Mouse (Mus musculus): ENCODE data around the gene Grik2. TPM values are rescaled to one million over a fixed set of nuclear protein-coding genes. Genes with fewer than 3 reads are reported as not detected.
"Not testable (repeated sequence)": the region's sequence is repeated elsewhere in the genome, so short reads cannot be mapped to it uniquely, and the experiment has no call there.

The Grik2 gene
- polyA plus RNA-seq, 1 experiment from 2014 or later: 3.2 TPM

- H3K9ac ChIP-seq (ENCODE audit: low read depth, low read length): no peak overlapping the region
- no peak overlapping the region for H3K27ac ChIP-seq (replicated peaks; ENCODE audit: low read depth, low read length)
- H3K36me3 ChIP-seq (ENCODE audit: control insufficient read depth, insufficient read depth, low read length): no peaks in the 10 kb centered on the region
- H3K27me3 ChIP-seq (replicated peaks; ENCODE audit: control insufficient read depth, insufficient read depth, low read length): no peaks in the 10 kb centered on the region
- no peaks in the 10 kb centered on the region for H3K9me3 ChIP-seq (ENCODE audit: control insufficient read depth, low read length)
- no peak overlapping the region for H3K4me2 ChIP-seq (ENCODE audit: low read depth, low read length)
- H3K4me3 ChIP-seq (ENCODE audit: low read depth, low read length): no peak overlapping the region
- no peak for ATAC-seq (ENCODE audit: low read depth)
- no peak for DNase-seq (ENCODE audit: low spot score)
- H3K4me1 ChIP-seq (ENCODE audit: control insufficient read depth, insufficient read depth, low read length): no peaks in the 10 kb centered on the region
- WGBS: 47% methylated on average over 2 of the region's 2 CpGs
Measured at GRCm38 (mm10) chr10:49381852-49382251, 406.7 kb downstream of the Grik2 start.

GRCm38 (mm10) chr10:49368601-49369000 is 420.0 kb downstream of the Grik2 start:
- H3K4me2 ChIP-seq (ENCODE audit: low read depth, low read length): no peak overlapping the region

GRCm38 (mm10) chr10:49365262-49365661 is 423.3 kb downstream of the Grik2 start:
- Histone ChIP-seq H3K27me3 (replicated peaks; ENCODE audit: control insufficient read depth, insufficient read depth, low read length) (no peaks in the 10 kb centered on the region), H3K4me3 (ENCODE audit: low read depth, low read length) (no peak overlapping the region), H3K4me1 (ENCODE audit: control insufficient read depth, insufficient read depth, low read length) (no peaks in the 10 kb centered on the region), H3K9me3 (ENCODE audit: control insufficient read depth, low read length) (no peaks in the 10 kb centered on the region), H3K27ac (replicated peaks; ENCODE audit: low read depth, low read length) (no peak overlapping the region), H3K9ac (ENCODE audit: low read depth, low read length) (no peak overlapping the region), H3K36me3 (ENCODE audit: control insufficient read depth, insufficient read depth, low read length) (no peaks in the 10 kb centered on the region), H3K4me2 (ENCODE audit: low read depth, low read length) (no peak overlapping the region)
- DNase-seq (ENCODE audit: low spot score): peak; percentile 19
- ATAC-seq (ENCODE audit: low read depth): peak; percentile 86; the same call in 1 of the 2 replicates

More at GRCm38 (mm10) chr10:49368601-49369000, 420.0 kb downstream of the Grik2 start:
- Histone ChIP-seq H3K9ac (ENCODE audit: low read depth, low read length) (no peak overlapping the region), H3K4me3 (ENCODE audit: low read depth, low read length) (no peak overlapping the region), H3K9me3 (ENCODE audit: control insufficient read depth, low read length) (no peaks in the 10 kb centered on the region), H3K36me3 (ENCODE audit: control insufficient read depth, insufficient read depth, low read length) (no peaks in the 10 kb centered on the region), H3K27ac (replicated peaks; ENCODE audit: low read depth, low read length) (no peak overlapping the region), H3K4me1 (ENCODE audit: control insufficient read depth, insufficient read depth, low read length) (no peaks in the 10 kb centered on the region), H3K27me3 (replicated peaks; ENCODE audit: control insufficient read depth, insufficient read depth, low read length) (no peaks in the 10 kb centered on the region)
- ATAC-seq (ENCODE audit: low read depth) (no peak), DNase-seq (ENCODE audit: low spot score) (no peak)
- 83% methylated on average over 2 of the region's 2 CpGs for WGBS

- ATAC-seq (ENCODE audit: low read depth) (no peak), DNase-seq (ENCODE audit: low spot score) (peak; percentile 20)
- H3K9ac ChIP-seq (ENCODE audit: low read depth, low read length): no peak overlapping the region
- H3K4me2 ChIP-seq (ENCODE audit: low read depth, low read length): no peak overlapping the region
- H3K27ac ChIP-seq (replicated peaks; ENCODE audit: low read depth, low read length): no peak overlapping the region
- no peaks in the 10 kb centered on the region for H3K36me3 ChIP-seq (ENCODE audit: control insufficient read depth, insufficient read depth, low read length)
- H3K4me1 ChIP-seq (ENCODE audit: control insufficient read depth, insufficient read depth, low read length): no peaks in the 10 kb centered on the region
- H3K9me3 ChIP-seq (ENCODE audit: control insufficient read depth, low read length): no peaks in the 10 kb centered on the region
- no peaks in the 10 kb centered on the region for H3K27me3 ChIP-seq (replicated peaks; ENCODE audit: control insufficient read depth, insufficient read depth, low read length)
- H3K4me3 ChIP-seq (ENCODE audit: low read depth, low read length): no peak overlapping the region
Measured at GRCm38 (mm10) chr10:49322413-49322812, 466.2 kb downstream of the Grik2 start.

GRCm38 (mm10) chr10:49319880-49320279 is 468.7 kb downstream of the Grik2 start:
- DNase-seq (ENCODE audit: low spot score) (no peak), ATAC-seq (ENCODE audit: low read depth) (no peak)
- no peaks in the 10 kb centered on the region for H3K4me1 ChIP-seq (ENCODE audit: control insufficient read depth, insufficient read depth, low read length)
- no peak overlapping the region for H3K9ac ChIP-seq (ENCODE audit: low read depth, low read length)
- no peaks in the 10 kb centered on the region for H3K9me3 ChIP-seq (ENCODE audit: control insufficient read depth, low read length)
- no peaks in the 10 kb centered on the region for H3K36me3 ChIP-seq (ENCODE audit: control insufficient read depth, insufficient read depth, low read length)
- H3K4me2 ChIP-seq (ENCODE audit: low read depth, low read length): no peak overlapping the region
- H3K27ac ChIP-seq (replicated peaks; ENCODE audit: low read depth, low read length): no peak overlapping the region
- WGBS: 56% methylated on average over 2 of the region's 2 CpGs
- no peak overlapping the region for H3K4me3 ChIP-seq (ENCODE audit: low read depth, low read length)
- no peaks in the 10 kb centered on the region for H3K27me3 ChIP-seq (replicated peaks; ENCODE audit: control insufficient read depth, insufficient read depth, low read length)

- Histone ChIP-seq H3K4me2 (ENCODE audit: low read depth, low read length) (no peak overlapping the region), H3K4me1 (ENCODE audit: control insufficient read depth, insufficient read depth, low read length) (no peaks in the 10 kb centered on the region), H3K27me3 (replicated peaks; ENCODE audit: control insufficient read depth, insufficient read depth, low read length) (no peaks in the 10 kb centered on the region), H3K9me3 (ENCODE audit: control insufficient read depth, low read length) (no peaks in the 10 kb centered on the region), H3K9ac (ENCODE audit: low read depth, low read length) (no peak overlapping the region), H3K36me3 (ENCODE audit: control insufficient read depth, insufficient read depth, low read length) (no peaks in the 10 kb centered on the region), H3K4me3 (ENCODE audit: low read depth, low read length) (no peak overlapping the region), H3K27ac (replicated peaks; ENCODE audit: low read depth, low read length) (no peak overlapping the region)
- peak; percentile 86 for ATAC-seq (ENCODE audit: low read depth)
- peak; percentile 75 for DNase-seq (ENCODE audit: low spot score)
- WGBS: 12% methylated on average over 2 of the region's 2 CpGs
Measured at GRCm38 (mm10) chr10:49256247-49256939, 532.2 kb downstream of the Grik2 start.

GRCm38 (mm10) chr10:49237356-49237755 is 551.2 kb downstream of the Grik2 start:
- not testable (repeated sequence) for H3K9me3 ChIP-seq (ENCODE audit: control insufficient read depth, low read length); ATAC-seq (ENCODE audit: low read depth); H3K4me2 ChIP-seq (ENCODE audit: low read depth, low read length); H3K4me1 ChIP-seq (ENCODE audit: control insufficient read depth, insufficient read depth, low read length); H3K27ac ChIP-seq (replicated peaks; ENCODE audit: low read depth, low read length); H3K4me3 ChIP-seq (ENCODE audit: low read depth, low read length); H3K9ac ChIP-seq (ENCODE audit: low read depth, low read length); H3K27me3 ChIP-seq (replicated peaks; ENCODE audit: control insufficient read depth, insufficient read depth, low read length); H3K36me3 ChIP-seq (ENCODE audit: control insufficient read depth, insufficient read depth, low read length); DNase-seq (ENCODE audit: low spot score)
- 67% methylated on average over 6 of the region's 6 CpGs for WGBS

- not testable (repeated sequence) for H3K4me3 ChIP-seq (ENCODE audit: low read depth, low read length); DNase-seq (ENCODE audit: low spot score); H3K27me3 ChIP-seq (replicated peaks; ENCODE audit: control insufficient read depth, insufficient read depth, low read length); H3K9ac ChIP-seq (ENCODE audit: low read depth, low read length); ATAC-seq (ENCODE audit: low read depth); H3K4me1 ChIP-seq (ENCODE audit: control insufficient read depth, insufficient read depth, low read length); H3K9me3 ChIP-seq (ENCODE audit: control insufficient read depth, low read length); H3K36me3 ChIP-seq (ENCODE audit: control insufficient read depth, insufficient read depth, low read length); H3K27ac ChIP-seq (replicated peaks; ENCODE audit: low read depth, low read length); H3K4me2 ChIP-seq (ENCODE audit: low read depth, low read length)
Measured at GRCm38 (mm10) chr10:49236844-49237243, 551.7 kb downstream of the Grik2 start.

- Histone ChIP-seq H3K4me2 (ENCODE audit: low read depth, low read length) (no peak overlapping the region), H3K4me3 (ENCODE audit: low read depth, low read length) (no peak overlapping the region), H3K36me3 (ENCODE audit: control insufficient read depth, insufficient read depth, low read length) (no peaks in the 10 kb centered on the region), H3K9ac (ENCODE audit: low read depth, low read length) (no peak overlapping the region), H3K27me3 (replicated peaks; ENCODE audit: control insufficient read depth, insufficient read depth, low read length) (no peaks in the 10 kb centered on the region), H3K9me3 (ENCODE audit: control insufficient read depth, low read length) (no peaks in the 10 kb centered on the region), H3K27ac (replicated peaks; ENCODE audit: low read depth, low read length) (no peak overlapping the region), H3K4me1 (ENCODE audit: control insufficient read depth, insufficient read depth, low read length) (no peaks in the 10 kb centered on the region)
- DNase-seq (ENCODE audit: low spot score) (no peak), ATAC-seq (ENCODE audit: low read depth) (no peak)
- 61% methylated on average over 1 of the region's 1 CpGs for WGBS
Measured at GRCm38 (mm10) chr10:49220096-49220495, 568.5 kb downstream of the Grik2 start.
